Mouse (Mus musculus) testis, adult 2 months (tissue): ENCODE results near the gene Sh3bp5. TPM values are rescaled to one million over a fixed set of nuclear protein-coding genes. Genes with fewer than 3 reads are reported as not detected.

Experiments
- H3K27ac ChIP-seq: fragments of 200-500 bp; 2 replicates; pipeline ENCODE4 v1.5.1; 2012; ENCODE audit warnings: low read depth, low read length; ENCODE audit not compliant: control insufficient read depth, insufficient read depth
- H3K27me3 ChIP-seq: fragments of 200-500 bp; 2 replicates; pipeline ENCODE4 v1.6.1; 2012; ENCODE audit warnings: mild to moderate bottlenecking, low read length, moderate library complexity; ENCODE audit not compliant: control insufficient read depth, insufficient read depth
- H3K36me3 ChIP-seq: fragments of 200-500 bp; 2 replicates; pipeline ENCODE4 v1.6.1; 2012; ENCODE audit warnings: mild to moderate bottlenecking, low read length; ENCODE audit not compliant: control insufficient read depth, insufficient read depth
- H3K4me1 ChIP-seq: fragments of 200-500 bp; 2 replicates; pipeline ENCODE4 v1.6.1; 2012; ENCODE audit warnings: low read length; ENCODE audit not compliant: control insufficient read depth, insufficient read depth
- H3K4me3 ChIP-seq: fragments of 200-500 bp; 2 replicates; pipeline ENCODE4 v1.5.1; 2012; ENCODE audit warnings: low read depth, mild to moderate bottlenecking, low read length, moderate library complexity, mixed read lengths; ENCODE audit not compliant: control insufficient read depth
- CTCF ChIP-seq: fragments of 200-500 bp; IDR thresholded peaks from 2 replicates; pipeline ENCODE4 v1.5.1; 2012; ENCODE audit warnings: low read depth, mild to moderate bottlenecking, inconsistent platforms, low read length, moderate library complexity; ENCODE audit not compliant: control insufficient read depth, insufficient read depth, insufficient replicate concordance
- POLR2A ChIP-seq: fragments of 200-500 bp; IDR thresholded peaks from 2 replicates; pipeline ENCODE4 v1.6.1; 2012; ENCODE audit warnings: low read depth, mild to moderate bottlenecking, inconsistent platforms, low read length, moderate library complexity; ENCODE audit not compliant: control insufficient read depth
- polyA plus RNA-seq: library from polyadenylated mRNA; depleted of rRNA; stranded (reverse); fragments of >200 nt; gene quantifications from 2 replicates; pipeline ENCODE4 v1.2.3, GENCODE M21; 2012

Sh3bp5 gene
- polyA plus RNA-seq, 1 experiment, result 41.2 TPM

- Histone ChIP-seq H3K27me3 (no peaks in the 10 kb centered on the region), H3K4me1 (peaks cover 4% of the 10 kb centered on the region), H3K4me3 (no peak overlapping the region), H3K27ac (no peak overlapping the region), H3K36me3 (no peaks in the 10 kb centered on the region)
- TF ChIP-seq POLR2A, result no peak
- TF ChIP-seq CTCF, result no peak
Observed at GRCm38 (mm10) chr14:31414235-31414966, 21.5 kb downstream of the Sh3bp5 start.

GRCm38 (mm10) chr14:31413475-31414086 is 22.3 kb downstream of the Sh3bp5 start:
- H3K4me3 ChIP-seq, result no peak overlapping the region
- H3K4me1 ChIP-seq, result peaks cover 4% of the 10 kb centered on the region
- H3K27ac ChIP-seq, result no peak overlapping the region

GRCm38 (mm10) chr14:31412651-31413056 is 23.2 kb downstream of the Sh3bp5 start:
- Histone ChIP-seq H3K36me3 (no peaks in the 10 kb centered on the region), H3K27ac (peak overlapping the region; percentile 30; the same call in 1 of the 2 replicates), H3K27me3 (no peaks in the 10 kb centered on the region), H3K4me1 (peaks cover 4% of the 10 kb centered on the region), H3K4me3 (no peak overlapping the region)
- TF ChIP-seq POLR2A (no peak), CTCF (no peak)

More at GRCm38 (mm10) chr14:31413475-31414086, 22.3 kb downstream of the Sh3bp5 start:
- TF ChIP-seq CTCF (no peak), POLR2A (no peak)
- H3K36me3 ChIP-seq, result no peaks in the 10 kb centered on the region
- no peaks in the 10 kb centered on the region for H3K27me3 ChIP-seq

- Histone ChIP-seq H3K36me3 (no peaks in the 10 kb centered on the region), H3K4me1 (peaks cover 9% of the 10 kb centered on the region), H3K4me3 (no peak overlapping the region), H3K27me3 (no peaks in the 10 kb centered on the region), H3K27ac (no peak overlapping the region)
- no peak for TF ChIP-seq CTCF
- no peak for TF ChIP-seq POLR2A
Observed at GRCm38 (mm10) chr14:31410737-31411136, 25.1 kb downstream of the Sh3bp5 start.

- TF ChIP-seq CTCF, result no peak
- TF ChIP-seq POLR2A, result no peak
- Histone ChIP-seq H3K36me3 (no peaks in the 10 kb centered on the region), H3K4me1 (peaks cover 9% of the 10 kb centered on the region), H3K27ac (no peak overlapping the region), H3K4me3 (no peak overlapping the region), H3K27me3 (no peaks in the 10 kb centered on the region)
Observed at GRCm38 (mm10) chr14:31410123-31410724, 25.7 kb downstream of the Sh3bp5 start.

- Histone ChIP-seq H3K27ac (no peak overlapping the region), H3K36me3 (no peaks in the 10 kb centered on the region), H3K4me3 (no peak overlapping the region), H3K4me1 (peaks cover 8% of the 10 kb centered on the region), H3K27me3 (no peaks in the 10 kb centered on the region)
- no peak for TF ChIP-seq CTCF
- TF ChIP-seq POLR2A, result no peak
Observed at GRCm38 (mm10) chr14:31408666-31409065, 27.2 kb downstream of the Sh3bp5 start.

GRCm38 (mm10) chr14:31407911-31408604 is 27.8 kb downstream of the Sh3bp5 start:
- no peak overlapping the region for H3K4me3 ChIP-seq
- 0 out of 2 replicates have a peak overlapping the region, but pooled peaks have one; percentile 34 for H3K27ac ChIP-seq
- peaks cover 11% of the 10 kb centered on the region for H3K4me1 ChIP-seq
- TF ChIP-seq CTCF (no peak), POLR2A (no peak)
- H3K36me3 ChIP-seq, result no peaks in the 10 kb centered on the region
- no peaks in the 10 kb centered on the region for H3K27me3 ChIP-seq
